Mouse (Mus musculus): ENCODE measurements around the gene Slc25a44.

GRCm38 (mm10) chr3:88455588-88456264 is 30.8 kb upstream of the Slc25a44 start:
- TF ChIP-seq POLR2A (IDR thresholded peaks at IDR 0.05; ENCODE audit: insufficient read depth, low read depth, low read length): no peak
- no peak for TF ChIP-seq CTCF (IDR thresholded peaks at IDR 0.05)

Measured in heart, adult 2 months (tissue).